Mouse (Mus musculus) stomach, embryonic 14.5 days (tissue): ENCODE results near the gene Gatad2b. TPM values are rescaled to one million over a fixed set of nuclear protein-coding genes. Genes with fewer than 3 reads are reported as not detected.
"Not testable (repeated sequence)": the region's sequence is repeated elsewhere in the genome, so short reads cannot be mapped to it uniquely, and the experiment has no call there.

Experiments
- ATAC-seq: fragments of 200-750 bp; cut with Nextera tagmentation; 2 replicates; pipeline ENCODE4 v1.8.0; 2017; ENCODE audit warnings: low read depth, moderate TSS enrichment; ENCODE audit not compliant: insufficient number of reproducible peaks, insufficient read depth, low FRiP score
- H3K27ac ChIP-seq: fragments of 300-500 bp; sonication (generic); 2 replicates; pipeline ENCODE4 v1.5.1; 2014; ENCODE audit warnings: mild to moderate bottlenecking, low read length, moderate library complexity, mixed read lengths
- H3K27me3 ChIP-seq: fragments of 300-500 bp; sonication (generic); 2 replicates; pipeline ENCODE4 v1.6.1; 2014; ENCODE audit warnings: low read length, control low read depth, mixed read lengths; ENCODE audit not compliant: control insufficient read depth, insufficient read depth
- H3K36me3 ChIP-seq: fragments of 300-500 bp; sonication (generic); 2 replicates; pipeline ENCODE4 v1.6.1; 2014; ENCODE audit warnings: mild to moderate bottlenecking, control low read depth, low read length, moderate library complexity, mixed read lengths; ENCODE audit not compliant: control insufficient read depth, insufficient read depth
- H3K4me1 ChIP-seq: fragments of 300-500 bp; sonication (generic); 2 replicates; pipeline ENCODE4 v1.6.1; 2014; ENCODE audit warnings: low read length, control low read depth, mixed read lengths; ENCODE audit not compliant: control insufficient read depth, insufficient read depth
- H3K4me2 ChIP-seq: fragments of 300-500 bp; sonication (generic); replicated peaks from 2 replicates; pipeline ENCODE4 v1.6.1; 2014; ENCODE audit warnings: low read depth, low read length, control low read depth
- H3K4me3 ChIP-seq: fragments of 300-500 bp; sonication (generic); 2 replicates; pipeline ENCODE4 v1.5.1; 2014; ENCODE audit warnings: low read depth, low read length, control low read depth
- H3K9ac ChIP-seq: fragments of 300-500 bp; sonication (generic); replicated peaks from 2 replicates; pipeline ENCODE4 v1.6.1; 2014; ENCODE audit warnings: low read depth, mild to moderate bottlenecking, control low read depth, low read length, moderate library complexity, mixed read lengths
- H3K9me3 ChIP-seq: fragments of 300-500 bp; sonication (generic); 2 replicates; pipeline ENCODE4 v1.6.1; 2016; ENCODE audit warnings: low read depth, low read length, control low read depth; ENCODE audit not compliant: control insufficient read depth
- WGBS: fragments of 180-500 bp; shearing (Covaris S2); extraction: QIAGEN DNeasy Blood & Tissue Kit; methylation state at CpG from one replicate; pipeline ENCODE4 v1.1.7; 2014; 5-methylcytosine and 5-hydroxymethylcytosine counted together
- polyA plus RNA-seq: library from polyadenylated mRNA; unstranded; fragments of >200 nt; fragmentation: Nextera tagmentation; extraction: Ambion mirVana; gene quantifications from 2 replicates; pipeline ENCODE4 v1.2.1, GENCODE M21; 2014

Gatad2b gene
- polyA plus RNA-seq, 1 experiment from 2014 or later: 28.7 TPM

DNA sequence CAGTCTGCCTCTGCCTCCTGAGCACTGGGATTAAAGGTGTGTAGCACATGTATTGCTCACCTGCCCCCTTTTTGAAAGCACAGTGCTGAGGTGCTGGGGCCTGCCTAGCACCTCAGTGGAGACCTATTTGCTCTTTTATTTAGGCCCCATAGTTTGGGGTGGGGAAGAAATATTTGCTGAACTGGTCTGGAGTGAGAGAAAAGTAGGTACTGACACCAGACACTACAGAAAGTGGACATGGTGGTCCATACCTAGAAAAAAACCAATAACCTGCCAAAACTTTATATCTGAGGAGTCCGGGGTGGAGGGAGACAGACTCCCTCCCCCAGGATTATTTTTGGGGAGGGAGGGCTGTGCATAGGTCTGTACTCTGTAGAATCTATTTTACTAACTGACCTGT, 39.8 kb upstream of the Gatad2b start:
- Histone ChIP-seq H3K36me3 (peaks cover 20% of the 10 kb centered on the region), H3K4me1 (peaks cover 15% of the 10 kb centered on the region; the same call in 1 of the 2 replicates)
- ATAC-seq, H3K9me3 ChIP-seq, H3K4me3 ChIP-seq, H3K27me3 ChIP-seq, H3K9ac ChIP-seq, H3K27ac ChIP-seq, H3K4me2 ChIP-seq: not testable (repeated sequence)
- WGBS: 79% methylated on average over 1 of the region's 1 CpGs

DNA sequence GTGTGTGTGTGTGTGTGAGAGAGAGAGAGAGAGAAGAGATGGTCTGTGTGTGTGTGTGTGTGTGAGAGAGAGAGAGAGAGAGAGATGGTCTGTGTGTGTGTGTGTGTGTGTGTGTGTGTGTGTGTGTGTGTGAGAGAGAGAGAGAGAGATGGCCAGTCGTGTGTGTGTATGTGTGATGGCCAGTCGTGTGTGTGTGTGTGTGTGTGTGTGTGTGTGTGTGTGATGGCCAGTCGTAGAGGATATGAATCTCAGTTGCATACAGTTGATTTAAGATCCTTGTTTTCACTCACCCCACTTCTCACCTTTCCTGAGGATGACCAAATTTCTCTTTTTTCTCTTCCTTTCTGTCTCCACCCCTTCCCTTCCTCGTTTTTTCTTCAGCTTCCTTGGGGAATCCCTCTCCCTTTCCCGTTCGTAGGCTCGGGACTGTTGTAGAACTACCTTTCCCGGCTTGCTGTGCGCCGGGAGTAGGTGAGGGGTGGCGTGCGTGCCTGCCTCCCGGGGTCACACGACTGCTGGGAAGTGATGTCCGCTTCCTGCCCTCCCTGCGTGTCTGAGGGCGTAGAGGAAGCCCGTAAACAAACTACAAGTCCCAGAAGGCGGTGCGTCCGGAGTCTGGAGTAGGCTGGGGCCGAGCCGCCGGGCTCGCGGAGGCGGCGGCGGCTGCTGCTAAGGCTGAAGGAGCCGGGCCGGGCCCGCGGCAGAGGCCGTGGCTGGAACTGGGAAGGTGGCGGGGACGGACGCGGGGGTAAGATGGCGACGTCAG, 39.1 kb upstream of the Gatad2b start, which contains the start of gene Crtc2:
TSS of gene Crtc2 (plus strand) at position 511 of the 766 bp plus-strand sequence.
- Histone ChIP-seq H3K9me3 (no peaks in the 10 kb centered on the region), H3K27ac (peak within 1 kb of the TSS; percentile 86), H3K27me3 (no peaks in the 10 kb centered on the region), H3K36me3 (peaks cover 23% of the 10 kb centered on the region), H3K4me3 (peak within 1 kb of the TSS; percentile 79), H3K4me1 (peaks cover 12% of the 10 kb centered on the region; the same call in 1 of the 2 replicates), H3K9ac (peak within 1 kb of the TSS; percentile 85), H3K4me2 (peak within 1 kb of the TSS; percentile 70)
- under 1% methylated on average over 39 of the region's 40 CpGs for WGBS
- peak; percentile 98 for ATAC-seq

- Histone ChIP-seq H3K9ac (peak overlapping the region; percentile 85), H3K4me2 (peak overlapping the region; percentile 70), H3K4me1 (peaks cover 6% of the 10 kb centered on the region; the same call in 1 of the 2 replicates), H3K36me3 (peaks cover 27% of the 10 kb centered on the region), H3K27me3 (no peaks in the 10 kb centered on the region), H3K9me3 (no peaks in the 10 kb centered on the region), H3K4me3 (peak overlapping the region; percentile 79), H3K27ac (peak overlapping the region; percentile 86)
- under 1% methylated on average over 41 of the region's 41 CpGs for WGBS
- peak; percentile 51; the same call in 1 of the 2 replicates for ATAC-seq
Measured at GRCm38 (mm10) chr3:90254419-90255193, 38.4 kb upstream of the Gatad2b start.

DNA sequence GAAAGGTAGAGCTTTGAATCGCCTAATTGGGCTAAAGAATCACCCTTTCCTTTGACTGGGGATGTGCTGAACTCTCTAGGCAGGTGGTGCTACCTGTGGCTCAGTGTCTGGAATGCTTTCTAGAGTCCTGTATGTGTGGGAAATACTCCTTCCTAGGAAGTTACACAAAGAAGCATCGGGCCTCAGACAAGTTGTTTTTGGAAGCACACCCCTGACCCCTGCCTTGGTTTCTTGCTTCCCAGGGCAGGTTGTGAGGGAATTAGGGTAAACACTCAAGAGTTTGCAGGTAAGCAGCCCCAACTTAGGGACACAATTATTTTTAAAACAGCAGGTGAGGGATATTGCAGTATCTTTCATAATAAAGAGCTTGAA, 37.8 kb upstream of the Gatad2b start:
- H3K4me3 ChIP-seq: peak overlapping the region; percentile 79
- no peaks in the 10 kb centered on the region for H3K9me3 ChIP-seq
- H3K4me2 ChIP-seq: peak overlapping the region; percentile 70
- WGBS: 13% methylated on average over 2 of the region's 2 CpGs
- H3K4me1 ChIP-seq: peaks cover 6% of the 10 kb centered on the region; the same call in 1 of the 2 replicates
- H3K36me3 ChIP-seq: peaks cover 28% of the 10 kb centered on the region
- peak overlapping the region; percentile 85; the same call in 1 of the 2 replicates for H3K9ac ChIP-seq
- ATAC-seq: no peak
- H3K27ac ChIP-seq: peak overlapping the region; percentile 21; the same call in 1 of the 2 replicates
- no peaks in the 10 kb centered on the region for H3K27me3 ChIP-seq

- WGBS: 89% methylated on average over 14 of the region's 14 CpGs
- Histone ChIP-seq H3K27ac (no peak overlapping the region), H3K4me3 (no peak overlapping the region), H3K4me2 (no peak overlapping the region), H3K4me1 (peaks cover 6% of the 10 kb centered on the region; the same call in 1 of the 2 replicates), H3K27me3 (no peaks in the 10 kb centered on the region), H3K9me3 (no peaks in the 10 kb centered on the region), H3K36me3 (peaks cover 34% of the 10 kb centered on the region), H3K9ac (no peak overlapping the region)
- ATAC-seq: no peak
Measured at GRCm38 (mm10) chr3:90255784-90256353, 37.1 kb upstream of the Gatad2b start.

GRCm38 (mm10) chr3:90256731-90257530, 36.0 kb upstream of the Gatad2b start:
- 88% methylated on average over 19 of the region's 19 CpGs for WGBS
- peaks cover 37% of the 10 kb centered on the region for H3K36me3 ChIP-seq
- H3K4me1 ChIP-seq: peaks cover 6% of the 10 kb centered on the region; the same call in 1 of the 2 replicates
- H3K27ac ChIP-seq: no peak overlapping the region
- no peak overlapping the region for H3K4me2 ChIP-seq
- H3K4me3 ChIP-seq: no peak overlapping the region
- no peaks in the 10 kb centered on the region for H3K9me3 ChIP-seq
- ATAC-seq: no peak
- no peaks in the 10 kb centered on the region for H3K27me3 ChIP-seq
- no peak overlapping the region for H3K9ac ChIP-seq

DNA sequence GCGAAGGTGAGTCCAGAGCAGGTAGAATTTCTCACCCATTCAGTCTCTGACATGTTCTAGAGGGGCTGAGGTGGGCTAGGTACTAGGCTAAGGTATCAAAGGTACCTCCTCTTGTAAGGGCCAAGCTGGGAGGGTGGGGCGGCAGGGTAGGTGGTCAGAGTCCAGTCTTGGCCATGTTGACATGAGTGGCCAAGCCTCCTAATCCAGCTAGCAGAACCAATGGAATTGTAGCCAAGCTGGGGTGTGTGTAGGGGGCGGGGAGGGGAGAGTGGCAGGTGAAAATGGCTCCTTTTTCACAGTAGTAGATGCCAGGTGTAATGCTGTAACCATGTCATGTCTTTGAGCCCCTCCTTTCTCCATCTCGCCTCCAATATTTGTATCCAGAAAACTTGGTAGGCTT, 34.5 kb upstream of the Gatad2b start:
- Histone ChIP-seq H3K4me1 (peaks cover 6% of the 10 kb centered on the region; the same call in 1 of the 2 replicates), H3K27ac (no peak overlapping the region), H3K9me3 (no peaks in the 10 kb centered on the region), H3K9ac (no peak overlapping the region), H3K4me2 (no peak overlapping the region), H3K27me3 (no peaks in the 10 kb centered on the region), H3K36me3 (peaks cover 53% of the 10 kb centered on the region), H3K4me3 (no peak overlapping the region)
- ATAC-seq: no peak
- 88% methylated on average over 4 of the region's 4 CpGs for WGBS
